Mouse (Mus musculus): ENCODE results near the gene Cldn11. TPM values are rescaled to one million over a fixed set of nuclear protein-coding genes. Genes with fewer than 3 reads are reported as not detected.

Gene Cldn11
- total RNA-seq (2023; ENCODE audit: inconsistent age), result 0.27 TPM in 1 of 4 replicates, not detected in the others

GRCm38 (mm10) chr3:31149706-31150105, at the start of gene Cldn11:
TSS of gene Cldn11 (plus strand) at chr3:31149920.

Other genes with a start within 250 kb of the Cldn11 start
- 49.4 to 61.5 TPM (median 55.2 TPM) in 4 replicates for gene Phc3, start 180.5 kb upstream of the Cldn11 start, total RNA-seq (2023; ENCODE audit: inconsistent age)
- gene Prkci, start 154.2 kb upstream of the Cldn11 start, total RNA-seq (2023; ENCODE audit: inconsistent age), result 14.9 to 20.4 TPM (median 19.3 TPM) in 4 replicates
- gene Skil, start 54.9 kb upstream of the Cldn11 start, total RNA-seq (2023; ENCODE audit: inconsistent age), result 71.0 to 85.3 TPM (median 78.5 TPM) in 4 replicates
- gene Slc7a14, start 160.5 kb downstream of the Cldn11 start, total RNA-seq (2023; ENCODE audit: inconsistent age), result 0.10 to 0.36 TPM (median 0.12 TPM) in 4 replicates